Mouse (Mus musculus) cerebellum, adult 2 months (tissue): ENCODE results near the gene Bcas1.

Experiments
- CTCF ChIP-seq: fragments of 200-500 bp; IDR thresholded peaks from 2 replicates; pipeline ENCODE4 v1.5.1; 2011; ENCODE audit warnings: low read depth, mild to moderate bottlenecking, control low read depth, low read length, moderate library complexity, borderline replicate concordance; ENCODE audit not compliant: insufficient read depth
- POLR2A ChIP-seq: fragments of 200-500 bp; IDR thresholded peaks from 2 replicates; pipeline ENCODE4 v1.6.1; 2011; ENCODE audit warnings: low read length, control low read depth, borderline replicate concordance; ENCODE audit not compliant: insufficient read depth

DNA sequence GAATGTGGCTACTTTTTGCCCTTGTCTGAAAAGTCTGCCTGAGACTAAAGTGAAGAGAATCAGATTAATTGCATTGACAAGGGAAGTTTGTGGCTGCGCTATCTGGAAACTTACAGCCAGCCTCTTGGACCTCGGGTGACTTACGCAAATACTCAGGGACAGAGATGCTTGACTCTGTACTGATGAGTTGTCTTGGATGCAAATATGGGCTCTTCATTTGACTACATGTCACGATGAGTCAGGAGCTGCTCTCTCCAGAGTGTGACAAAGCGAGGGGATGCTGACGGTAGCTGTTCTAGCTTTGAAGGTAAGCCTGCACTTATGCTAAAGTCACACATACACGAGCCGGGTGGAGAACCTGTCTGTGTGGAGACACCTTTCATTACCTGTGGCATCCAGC lies 111.3 kb downstream of the Bcas1 start:
- TF ChIP-seq POLR2A (no peak), CTCF (no peak)
